Mouse (Mus musculus): ENCODE data around the gene Myo7a. TPM values are rescaled to one million over a fixed set of nuclear protein-coding genes. Genes with fewer than 3 reads are reported as not detected.

The Myo7a gene
- total RNA-seq, 2 experiments from 2014 or later, result 3.9 to 5.2 TPM

- DNase-seq, result peak; percentile 70 to 94
Measured at GRCm38 (mm10) chr7:98103002-98103941, 16.1 kb downstream of the Myo7a start.

GRCm38 (mm10) chr7:98102488-98102887 is 16.8 kb downstream of the Myo7a start:
- DNase-seq, result no peak

- DNase-seq, result no peak
Measured at GRCm38 (mm10) chr7:98097557-98097956, 21.8 kb downstream of the Myo7a start.

DNA sequence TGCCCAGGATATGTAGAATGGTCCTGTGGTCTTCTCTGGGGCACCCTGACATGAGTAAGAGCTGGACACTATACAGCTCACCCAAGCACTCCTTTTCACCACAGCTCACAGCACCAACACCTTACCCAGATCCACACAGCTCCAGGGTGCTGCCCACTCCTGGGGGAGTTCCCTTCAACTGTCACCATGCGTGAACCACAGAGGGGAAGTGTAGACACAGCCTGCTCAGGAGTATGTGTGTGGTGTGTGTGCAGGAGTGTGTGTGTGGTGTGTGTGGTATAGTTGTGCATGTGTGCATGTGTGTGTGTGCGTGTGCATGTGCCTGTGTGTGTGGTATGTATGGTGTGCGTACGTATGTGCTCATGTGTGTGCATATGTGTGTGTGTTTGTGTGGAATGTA is 23.5 kb downstream of the Myo7a start:
- DNase-seq, result no peak

- DNase-seq, result no peak
Measured at GRCm38 (mm10) chr7:98086346-98086745, 33.0 kb downstream of the Myo7a start.

DNA sequence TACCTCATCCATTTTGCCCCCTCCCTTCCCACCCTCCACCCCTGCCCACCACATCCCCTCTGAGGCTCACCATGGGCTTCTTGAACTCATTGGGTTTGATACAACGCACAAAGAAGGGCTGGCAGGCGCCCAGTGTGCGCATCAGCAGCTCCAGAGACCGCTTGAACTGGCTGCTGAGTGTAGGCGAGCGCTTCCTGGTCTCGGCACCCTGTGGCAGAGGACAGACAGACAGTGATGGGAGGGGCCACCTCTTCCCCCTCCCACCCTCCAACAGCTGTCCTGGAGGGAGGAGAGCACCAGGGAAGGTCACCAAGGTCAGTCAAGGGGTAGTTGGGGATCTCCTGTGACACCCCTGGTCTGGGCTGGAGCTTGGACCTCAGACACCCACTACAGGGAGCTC is 34.0 kb downstream of the Myo7a start:
- DNase-seq, result peak; percentile 28 to 56

DNA sequence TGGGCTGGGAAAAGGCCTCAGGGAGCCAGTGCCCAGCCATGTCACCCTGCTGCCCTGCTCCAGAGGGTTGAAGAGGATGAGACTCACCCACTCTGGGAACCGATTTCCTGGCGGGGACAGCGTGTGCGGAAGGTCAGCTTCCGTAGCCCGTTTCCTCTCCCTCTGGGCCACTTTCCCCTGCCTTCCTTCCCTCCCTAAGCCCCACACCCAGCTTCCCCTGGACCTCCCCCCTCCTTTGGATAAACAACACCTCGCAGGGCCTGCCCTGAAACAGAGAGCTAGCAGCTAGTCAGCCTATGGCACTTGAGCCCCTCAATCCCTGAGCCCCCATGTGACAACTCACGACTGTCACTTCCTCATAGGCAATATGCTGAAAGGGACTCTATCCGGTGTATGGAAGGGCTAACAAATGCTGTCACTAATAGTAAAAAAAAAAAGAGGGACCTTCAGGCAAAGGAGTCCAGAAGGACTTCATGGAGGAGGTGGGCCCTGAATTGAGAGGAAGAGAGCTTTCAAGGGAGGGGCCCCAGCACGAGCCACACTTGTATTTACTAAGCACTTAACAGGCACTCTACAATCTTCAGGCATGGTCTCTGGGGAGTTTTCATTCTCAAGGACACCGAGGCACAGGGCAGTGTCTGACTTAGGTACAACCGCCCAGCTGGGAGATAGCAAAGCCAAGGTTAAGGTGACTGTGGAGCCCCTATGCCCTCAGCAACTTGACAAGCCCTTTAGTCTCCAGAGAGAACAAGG is 34.6 kb downstream of the Myo7a start:
- DNase-seq, result peak; percentile 41 to 62

GRCm38 (mm10) chr7:98082376-98082775 is 36.9 kb downstream of the Myo7a start:
- peak in 1 of 2 experiments; percentile 27 for DNase-seq

- no peak for DNase-seq
Measured at GRCm38 (mm10) chr7:98077453-98077852, 41.9 kb downstream of the Myo7a start.

DNA sequence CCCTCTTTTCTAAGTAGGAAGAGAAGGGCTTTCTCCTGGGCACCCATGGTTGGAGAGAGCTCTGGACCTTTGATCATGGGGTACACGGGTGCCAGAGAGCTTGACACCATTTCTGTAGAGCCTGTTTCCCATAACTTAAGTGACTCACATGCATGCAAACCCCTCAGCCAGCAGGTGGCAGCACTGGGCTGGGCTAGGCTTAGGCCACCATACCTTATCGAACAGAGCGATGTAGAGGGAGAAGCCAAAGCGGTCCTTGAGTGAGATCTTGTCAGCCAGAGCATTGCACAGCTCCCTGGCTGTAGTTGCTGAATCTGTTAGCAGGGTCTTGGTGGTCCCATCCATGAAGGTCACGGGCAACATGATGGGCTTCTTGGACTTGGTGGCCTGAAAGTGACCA is 47.7 kb downstream of the Myo7a start:
- peak; percentile 77 to 91 for DNase-seq

DNA sequence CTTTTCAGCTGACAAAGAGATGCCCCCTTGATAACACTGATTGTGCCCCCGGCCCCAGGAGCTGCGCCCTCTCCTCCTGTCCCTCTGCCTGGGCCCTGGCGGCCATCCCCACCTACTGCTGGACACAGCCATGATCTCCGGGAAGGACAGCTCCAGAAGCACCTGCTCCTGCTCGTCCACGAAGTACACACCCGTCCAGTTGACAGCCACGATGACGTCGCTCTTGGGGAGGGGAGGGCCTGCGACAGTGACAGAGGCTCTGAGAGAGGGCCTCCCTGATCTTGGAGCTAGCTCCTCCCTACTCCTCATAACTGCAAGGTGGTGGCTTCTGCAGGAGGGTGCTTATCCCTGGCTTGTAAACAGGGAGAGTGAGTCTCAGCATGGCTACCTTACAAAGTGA is 53.1 kb downstream of the Myo7a start:
- DNase-seq, result no peak

DNA sequence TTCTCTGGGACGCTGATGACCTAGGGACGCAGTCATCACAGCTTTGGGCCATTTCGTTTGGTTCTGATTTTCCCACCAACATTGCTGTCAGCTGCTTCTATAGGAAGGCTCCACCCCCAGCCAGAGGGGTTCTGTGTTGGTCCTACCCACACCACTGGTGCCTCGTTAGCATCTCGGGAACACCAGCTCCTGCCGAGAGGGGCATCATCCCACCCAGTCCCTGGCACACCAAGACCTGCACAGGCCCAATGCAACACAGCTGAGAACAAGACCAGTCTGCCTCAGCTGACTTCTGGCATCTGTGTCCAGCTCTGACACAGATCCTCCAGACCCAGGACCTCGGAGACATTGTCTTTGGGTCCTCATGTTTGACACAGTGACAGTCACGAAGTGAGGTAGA is 64.4 kb downstream of the Myo7a start:
- no peak for DNase-seq

GRCm38 (mm10) chr7:98054461-98054860 is 64.9 kb downstream of the Myo7a start:
- DNase-seq, result no peak

- DNase-seq, result peak; percentile 20 to 58
Measured at GRCm38 (mm10) chr7:98051980-98052379, 67.3 kb downstream of the Myo7a start.

GRCm38 (mm10) chr7:98048101-98048824 is 71.1 kb downstream of the Myo7a start:
- no peak for DNase-seq

DNA sequence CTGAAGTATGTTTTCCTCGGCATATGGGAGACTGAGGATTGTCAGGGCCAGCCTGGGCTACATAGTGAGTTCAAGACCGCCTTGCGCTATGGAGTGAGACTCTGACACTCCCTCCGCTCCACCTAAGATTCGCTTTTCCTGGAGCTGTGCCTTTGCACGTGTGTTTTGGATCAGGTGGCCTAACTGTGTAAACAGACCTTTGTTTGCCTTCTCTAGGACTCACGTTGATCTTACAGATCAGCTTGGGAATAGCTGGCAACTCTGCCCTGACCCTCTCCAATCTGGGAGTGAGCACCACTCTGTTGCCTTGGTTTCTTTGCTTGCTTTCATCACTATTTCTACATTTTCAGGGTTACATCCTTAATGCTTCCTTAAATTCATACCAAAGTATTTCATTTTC is 116.7 kb downstream of the Myo7a start:
- no peak for DNase-seq

Other genes starting within 250 kb of the Myo7a start
- not detected for gene Gdpd4, start 199.6 kb downstream of the Myo7a start, total RNA-seq (2021)
- gene Omp, start 26.0 kb upstream of the Myo7a start, total RNA-seq (2021), result not detected
- gene Capn5, start 58.8 kb upstream of the Myo7a start, total RNA-seq (2021), result 1 to 10 TPM; 1.4 to 3.0 TPM
- not detected for gene B3gnt6, start 80.0 kb upstream of the Myo7a start, total RNA-seq (2021)
- 10 to 100 TPM; 10.1 to 11.7 TPM for gene Acer3, start 201.7 kb upstream of the Myo7a start, total RNA-seq (2021)
- gene Tsku, start 241.8 kb upstream of the Myo7a start, total RNA-seq (2021), result 1 to 10 TPM; 2.3 TPM

Measured in heart, adult 18-20 months (tissue).